Mouse (Mus musculus) hematopoietic stem cell, adult 5-6 weeks (primary cell): ENCODE data around the gene Lfng. TPM values are rescaled to one million over a fixed set of nuclear protein-coding genes. Genes with fewer than 3 reads are reported as not detected.

Experiments
- ATAC-seq, 2 experiments: fragments of 125-278 bp in 1 of 2; replicated peaks in 1 of 2; 2 replicates each; pipeline ENCODE4 v1.8.0; 2016 to 2017; ENCODE audit warnings: inconsistent platforms in 2 of 2, mild to moderate bottlenecking in 2 of 2, moderate number of reproducible peaks in 2 of 2, low read depth in 1 of 2, moderate TSS enrichment in 1 of 2; ENCODE audit not compliant: low FRiP score in 2 of 2, poor library complexity in 2 of 2, severe bottlenecking in 2 of 2, insufficient read depth in 1 of 2, low TSS enrichment in 1 of 2
- total RNA-seq: library from RNA; stranded (forward); fragments of 172-1452, 232-1000 nt; gene quantifications from 2 replicates; pipeline ENCODE4 v1.2.3, GENCODE M21; 2017

Gene Lfng
- total RNA-seq, 1 experiment from 2014 or later, result 67.3 TPM

DNA sequence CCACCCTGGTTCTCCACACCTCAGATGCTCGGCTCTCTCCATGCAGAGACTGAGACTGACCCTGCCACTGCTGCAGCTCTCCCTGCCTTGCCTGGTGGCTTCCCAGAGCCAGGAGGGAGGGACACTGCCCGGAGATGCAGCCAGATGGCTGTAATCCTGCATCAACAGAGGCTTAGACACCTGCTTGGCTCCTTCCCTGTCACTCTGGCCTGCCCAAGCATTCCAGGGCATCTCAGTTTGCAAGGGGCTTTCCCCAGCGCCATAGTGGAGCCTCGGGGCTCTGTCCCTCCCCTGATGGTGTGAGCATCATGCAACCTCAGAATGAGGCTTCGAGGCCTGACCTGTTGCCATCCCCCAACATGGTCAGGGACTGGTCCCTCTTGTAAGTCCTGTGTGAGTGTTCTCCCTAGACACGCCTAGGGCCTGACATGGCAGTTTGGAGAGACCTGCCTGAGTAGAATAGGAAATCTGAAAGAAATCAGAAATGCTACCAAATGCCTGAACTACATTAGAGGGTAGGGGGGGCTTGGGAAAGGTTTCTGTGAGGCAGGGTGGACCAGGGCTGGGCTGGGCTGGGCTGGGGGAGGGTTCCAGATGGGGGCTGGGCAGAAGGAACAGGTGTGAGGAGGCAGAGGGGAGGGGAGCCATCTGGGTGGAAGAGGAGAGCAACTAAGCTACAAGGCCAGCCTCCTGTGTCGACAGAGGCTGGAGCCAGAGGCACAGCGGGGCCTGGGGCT is 24.0 kb upstream of the Lfng start:
- no peak for ATAC-seq

DNA sequence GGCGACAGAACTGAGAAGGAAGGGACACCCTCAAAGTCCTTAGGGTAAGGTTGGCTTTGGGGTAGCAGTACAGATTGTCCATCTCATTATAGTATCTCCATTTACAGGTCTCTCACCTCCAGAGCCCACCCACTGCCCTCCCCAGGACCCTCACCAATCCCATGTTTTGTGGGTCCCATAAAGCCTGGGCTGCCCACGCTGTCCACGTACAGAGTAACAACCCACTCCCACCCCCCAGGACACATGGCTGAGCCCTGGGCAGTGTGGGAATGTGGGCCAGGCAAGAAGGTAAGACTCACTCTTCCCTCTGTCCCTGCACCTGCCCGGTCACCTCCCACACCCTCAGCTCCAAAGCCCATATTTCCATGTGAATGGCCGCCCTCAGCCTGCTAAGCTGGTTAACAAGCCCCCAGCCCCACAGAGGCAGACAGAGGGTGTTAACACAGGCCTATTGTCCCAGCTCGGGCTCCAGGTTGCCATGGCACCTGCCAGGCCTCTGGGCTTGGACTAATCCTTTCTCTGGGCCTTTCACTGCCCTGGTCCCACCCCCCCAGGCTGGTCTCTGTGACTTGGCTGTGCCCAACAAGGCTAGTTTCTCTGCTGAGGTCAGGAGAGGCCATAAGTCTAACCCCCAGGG is 23.3 kb upstream of the Lfng start:
- no peak for ATAC-seq

DNA sequence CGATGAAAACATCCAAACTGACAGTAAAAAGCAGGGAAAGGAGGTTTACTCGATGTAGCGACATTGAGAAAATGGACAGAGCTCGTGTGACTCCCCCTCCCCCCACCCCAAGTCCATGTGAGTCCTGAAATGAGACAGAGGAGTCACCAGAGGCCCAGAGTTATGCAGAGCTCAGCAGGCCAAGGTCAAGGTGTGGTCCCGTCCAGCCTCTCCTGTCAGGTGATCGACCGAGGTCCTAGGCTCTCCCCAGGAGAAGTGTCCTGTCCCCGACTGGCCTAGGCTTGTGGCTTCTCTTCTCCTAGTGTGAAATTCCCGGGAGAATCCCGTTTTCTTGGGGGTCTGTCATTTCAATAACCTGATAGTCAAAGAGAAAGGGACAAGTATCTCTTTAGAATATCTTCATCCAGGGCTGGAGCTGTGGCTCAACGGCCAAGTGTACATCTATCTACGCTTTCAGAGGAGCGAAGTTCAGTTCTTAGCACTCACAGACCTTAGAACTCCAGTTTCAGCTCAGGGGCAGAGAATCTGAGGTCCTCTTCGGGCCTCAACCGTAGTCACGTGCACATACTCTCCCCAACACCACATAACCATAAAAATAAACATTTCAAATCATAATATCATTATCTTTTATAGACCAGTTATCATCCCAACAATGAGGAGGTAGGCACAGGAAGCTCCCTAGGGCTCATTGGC is 17.9 kb upstream of the Lfng start:
- ATAC-seq, result no peak

DNA sequence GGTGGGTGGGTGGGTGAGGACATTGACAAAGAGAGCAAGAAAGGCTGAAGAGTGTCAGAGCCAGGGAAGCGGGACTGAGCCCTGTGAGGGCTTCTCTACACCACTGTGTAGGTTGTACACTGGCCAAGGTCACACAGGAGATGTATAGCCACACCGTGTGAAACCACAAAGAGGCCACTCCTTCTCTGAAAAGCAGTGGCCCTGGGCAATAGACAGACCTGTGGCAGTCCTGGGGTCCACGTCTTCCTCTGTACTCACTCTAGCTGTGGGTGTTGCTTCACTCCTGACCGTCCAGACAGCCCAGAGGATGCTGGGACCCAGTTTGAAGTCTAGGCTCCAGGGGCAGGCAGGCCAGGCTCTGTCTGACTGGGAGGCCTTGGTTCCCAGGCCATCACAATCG is 12.3 kb upstream of the Lfng start:
- ATAC-seq, result no peak

DNA sequence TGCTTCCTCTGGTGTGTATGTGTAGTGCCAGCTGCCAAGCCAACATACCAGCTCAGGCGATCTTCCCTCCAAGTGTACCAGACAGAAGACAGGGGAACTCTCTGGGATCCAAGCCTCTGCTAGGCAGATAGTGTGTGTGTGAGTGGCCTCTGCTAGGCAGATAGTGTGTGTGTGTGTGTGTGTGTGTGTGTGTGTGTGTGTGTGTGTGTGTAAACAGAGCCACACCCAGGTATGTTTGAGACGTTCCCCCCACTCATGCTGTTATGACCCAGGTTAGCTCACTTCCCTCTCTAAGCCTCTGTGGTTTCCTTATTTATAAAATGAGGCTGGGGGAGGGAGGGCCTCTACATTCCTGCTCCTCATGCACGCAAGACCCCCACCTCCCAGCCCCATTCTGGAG is 10.7 kb upstream of the Lfng start:
- peak; percentile 25 to 43; a peak in 3 of 4 replicates for ATAC-seq

DNA sequence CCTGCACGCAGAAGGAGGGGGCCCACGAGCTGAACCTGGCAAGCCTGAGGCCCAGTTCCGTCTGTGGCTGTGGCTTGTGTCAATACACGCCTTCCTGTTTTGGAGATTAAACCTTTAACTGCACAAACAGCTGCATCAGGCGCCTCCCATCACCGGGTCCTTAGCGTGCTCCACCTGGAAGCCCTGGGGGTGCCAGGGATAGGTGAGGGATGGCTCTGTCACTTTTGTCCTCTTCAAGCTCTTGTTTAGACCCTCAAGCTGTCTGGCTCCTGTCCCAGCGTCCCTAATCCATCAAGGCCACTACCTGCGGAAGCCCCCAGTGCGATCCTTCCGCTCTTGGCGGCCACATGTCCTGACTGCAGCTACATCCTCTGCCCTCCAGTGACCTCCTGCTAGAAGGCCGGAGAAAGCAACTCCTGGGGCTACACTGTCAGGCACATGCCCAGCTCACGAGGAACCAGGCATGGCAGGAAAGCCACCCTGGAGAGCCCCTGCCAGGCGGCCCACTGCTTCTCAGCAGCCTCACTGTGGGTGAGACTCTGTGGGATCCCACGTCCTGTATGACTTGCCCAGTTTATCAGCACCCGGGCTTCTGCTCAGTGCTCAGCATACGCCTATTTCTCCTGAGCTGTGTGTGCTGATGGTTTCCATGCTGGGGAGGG is 10.1 kb upstream of the Lfng start:
- ATAC-seq, result peak; percentile 77 to 82

DNA sequence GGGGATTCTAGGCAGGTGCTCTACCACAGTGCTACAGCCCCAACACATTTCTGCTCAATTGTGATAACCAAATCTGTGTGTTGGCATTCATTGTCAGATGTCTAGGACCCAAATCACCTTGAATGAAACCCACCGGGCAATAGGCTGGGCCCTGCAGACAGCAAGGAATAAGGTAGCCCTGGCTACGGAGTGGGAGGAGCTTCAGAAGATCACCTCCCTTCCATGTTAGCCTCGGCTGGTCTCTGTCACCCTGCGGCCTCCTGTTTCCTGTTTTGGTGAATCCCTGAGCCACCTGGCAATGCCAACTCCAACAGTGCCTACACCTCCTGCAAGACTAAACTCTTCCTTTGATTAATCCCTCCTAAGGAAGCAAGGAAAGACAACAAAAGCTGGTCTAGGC is 9.3 kb upstream of the Lfng start:
- no peak for ATAC-seq

DNA sequence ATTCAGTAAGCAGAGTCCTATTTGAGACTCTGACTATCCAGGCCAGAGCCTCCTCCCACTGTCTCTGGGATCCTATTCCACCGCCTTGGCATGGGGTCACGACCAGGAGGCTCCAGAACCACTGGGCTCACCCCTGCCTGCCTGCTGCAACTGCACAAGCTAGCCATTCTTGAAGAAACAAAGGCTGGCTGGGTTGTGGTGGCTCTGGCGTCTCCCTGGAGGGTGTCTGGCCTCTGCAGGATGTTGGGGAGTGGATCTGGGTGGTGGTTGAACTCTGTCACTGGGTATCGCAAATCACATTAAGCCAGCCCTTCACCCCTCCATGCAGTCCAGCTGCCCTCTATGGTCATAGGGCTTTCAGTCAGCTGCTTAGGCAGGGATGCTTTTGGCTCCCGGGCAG is 7.2 kb upstream of the Lfng start:
- ATAC-seq, result no peak

DNA sequence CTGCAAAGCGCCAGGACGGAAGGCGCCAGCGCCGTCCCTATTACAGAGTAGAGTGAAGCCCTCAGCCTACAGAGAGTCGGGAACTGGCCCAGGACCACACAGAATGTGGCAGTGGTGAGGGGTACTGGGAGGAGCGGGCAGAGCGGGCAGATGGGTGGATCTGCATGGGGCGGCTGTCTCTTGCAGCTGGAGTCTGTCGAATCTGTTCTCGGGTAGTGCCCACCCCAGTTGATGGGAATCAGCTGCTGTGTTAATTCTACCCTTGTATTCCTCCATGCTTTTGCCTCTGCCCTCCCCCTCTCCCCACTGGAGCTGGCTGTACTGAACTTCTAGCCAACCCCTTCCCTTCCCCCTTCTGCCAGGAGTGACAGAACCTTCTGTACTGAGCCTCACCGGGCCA is 5.4 kb upstream of the Lfng start:
- ATAC-seq, result no peak

DNA sequence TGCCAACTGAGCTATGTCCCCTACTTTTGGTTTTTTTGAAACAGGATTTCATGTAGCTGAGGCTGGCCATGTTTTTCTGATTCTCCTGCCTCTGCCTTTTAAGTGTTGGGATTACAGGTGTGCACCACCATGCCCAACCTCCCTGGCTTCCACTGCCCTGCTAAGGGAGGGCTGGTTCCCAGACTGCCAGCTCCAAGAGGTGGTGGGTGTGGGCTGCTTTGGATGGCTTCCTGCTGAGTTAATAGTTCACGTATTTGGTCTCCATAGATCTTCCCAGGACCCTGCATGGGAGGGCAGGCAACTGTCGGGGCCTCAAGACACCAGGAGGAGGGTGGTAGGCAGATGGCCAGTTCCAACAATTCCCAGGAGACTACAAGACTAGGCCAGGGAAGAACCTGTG is 4.6 kb upstream of the Lfng start:
- ATAC-seq, result no peak

DNA sequence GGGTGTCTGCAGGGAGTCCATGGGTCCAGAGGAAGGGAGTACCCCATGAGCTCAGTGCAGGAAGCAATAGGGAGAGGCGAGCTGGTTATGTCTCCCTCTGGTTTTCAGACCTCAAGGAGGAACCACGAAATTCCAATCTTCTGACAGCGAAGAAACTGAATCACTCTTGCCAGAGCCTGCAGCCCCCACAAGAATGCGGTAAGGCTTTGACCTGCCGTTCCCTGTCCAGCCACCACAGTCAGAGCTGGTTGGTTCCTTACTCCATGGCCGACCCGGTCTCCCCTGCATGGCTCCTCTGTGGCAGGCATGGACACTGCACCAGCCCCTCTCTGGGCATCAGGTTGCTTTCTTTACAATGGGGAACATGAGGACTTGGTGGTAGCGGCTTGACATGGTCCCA is 2.7 kb upstream of the Lfng start:
- no peak for ATAC-seq

DNA sequence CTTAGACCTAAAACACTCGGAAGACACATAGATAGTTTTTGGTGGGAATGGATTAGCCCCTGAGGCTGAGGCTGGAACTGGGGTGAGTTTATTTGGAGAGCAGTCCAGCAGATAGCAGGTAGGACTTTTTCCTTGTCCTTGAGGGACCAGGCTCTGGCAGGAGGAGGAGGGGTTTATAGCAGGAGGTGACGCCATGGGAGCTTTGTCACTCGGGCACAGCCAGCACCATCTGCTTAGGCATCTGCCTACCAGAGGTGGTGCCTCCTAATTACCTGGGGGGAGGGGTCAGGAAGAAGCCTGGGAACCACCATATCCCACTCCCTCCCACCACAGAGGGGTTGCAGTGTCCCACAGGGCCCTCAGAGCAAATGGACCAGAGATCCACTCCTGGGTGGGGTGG is 1.9 kb upstream of the Lfng start:
- no peak for ATAC-seq

DNA sequence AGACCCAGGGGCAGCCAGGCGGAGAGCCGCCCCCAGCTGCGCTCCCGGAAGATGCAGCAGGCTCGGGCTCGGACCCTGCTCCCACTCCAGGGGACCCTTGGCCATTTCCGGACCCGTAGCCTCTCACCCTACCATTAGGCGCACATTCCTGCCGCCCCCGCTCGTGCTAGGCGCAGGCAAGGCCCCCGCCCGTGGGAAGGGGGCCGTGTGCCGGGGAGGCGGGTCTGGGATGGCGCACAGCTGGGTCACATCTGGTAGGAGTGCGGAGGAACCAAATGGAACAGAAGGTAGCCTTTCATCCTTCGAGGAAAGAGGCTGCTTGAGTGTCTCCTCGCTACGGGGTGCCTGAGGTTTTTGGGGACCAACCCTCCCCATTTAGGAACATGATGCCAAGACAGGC is 734 bp upstream of the Lfng start:
- ATAC-seq, result no peak

DNA sequence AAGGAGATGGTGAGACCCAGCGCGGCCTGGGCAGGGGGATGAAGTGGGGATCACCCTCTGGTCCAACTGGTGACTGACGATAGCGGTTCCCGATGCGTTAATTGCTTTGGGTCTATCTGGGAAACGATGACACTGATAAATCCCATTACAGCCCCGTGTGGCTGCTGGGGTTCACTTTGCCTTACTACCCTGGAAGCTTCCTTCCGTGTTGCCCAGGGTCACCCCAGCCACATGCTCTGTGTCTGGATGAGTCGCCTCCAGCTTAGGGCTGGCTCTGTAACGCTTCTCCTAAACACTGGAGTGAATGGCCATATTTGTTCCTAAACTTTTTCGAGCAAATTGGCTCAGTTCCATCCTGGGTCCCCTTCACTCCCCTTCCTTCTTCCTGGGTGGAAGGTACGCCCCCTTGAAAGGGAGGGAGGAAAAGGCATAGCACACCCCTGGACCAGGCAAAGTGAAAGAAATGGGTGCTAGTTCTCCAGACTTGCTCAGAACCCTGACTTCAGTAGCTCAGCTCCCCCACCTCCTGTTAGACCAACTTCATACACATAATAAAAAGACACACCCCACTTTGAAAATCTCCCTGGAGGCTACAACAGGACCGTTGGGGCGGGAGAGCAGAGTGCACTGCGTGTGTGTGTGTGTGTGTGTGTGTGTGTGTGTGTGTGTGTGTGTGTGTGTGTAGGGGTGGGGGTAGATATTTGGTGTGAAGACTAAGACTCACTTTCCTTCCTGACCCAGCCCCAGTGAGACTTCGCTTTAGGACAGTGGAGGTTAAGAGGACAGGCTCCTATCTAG is 915 bp downstream of the Lfng start:
- ATAC-seq, result no peak

DNA sequence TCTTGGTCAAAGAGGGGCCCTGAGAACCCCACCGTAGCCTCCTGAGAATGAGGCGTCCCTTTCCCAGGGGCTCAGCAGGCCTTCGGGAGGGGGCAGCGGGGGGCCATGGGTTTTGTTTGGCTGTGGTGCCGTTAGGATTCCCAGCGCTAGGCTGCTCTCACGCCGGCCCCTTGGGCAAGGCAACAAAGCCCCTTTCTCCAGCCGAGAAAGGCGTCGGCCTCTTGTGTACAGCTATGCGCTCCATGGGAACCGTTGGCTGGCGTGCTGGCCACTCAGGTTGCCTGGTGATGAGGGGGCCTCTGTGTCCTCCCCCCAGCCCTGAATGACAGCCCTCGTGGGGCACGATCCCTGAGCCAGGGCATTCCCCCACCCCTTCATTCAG is 1.5 kb downstream of the Lfng start:
- ATAC-seq, result no peak

DNA sequence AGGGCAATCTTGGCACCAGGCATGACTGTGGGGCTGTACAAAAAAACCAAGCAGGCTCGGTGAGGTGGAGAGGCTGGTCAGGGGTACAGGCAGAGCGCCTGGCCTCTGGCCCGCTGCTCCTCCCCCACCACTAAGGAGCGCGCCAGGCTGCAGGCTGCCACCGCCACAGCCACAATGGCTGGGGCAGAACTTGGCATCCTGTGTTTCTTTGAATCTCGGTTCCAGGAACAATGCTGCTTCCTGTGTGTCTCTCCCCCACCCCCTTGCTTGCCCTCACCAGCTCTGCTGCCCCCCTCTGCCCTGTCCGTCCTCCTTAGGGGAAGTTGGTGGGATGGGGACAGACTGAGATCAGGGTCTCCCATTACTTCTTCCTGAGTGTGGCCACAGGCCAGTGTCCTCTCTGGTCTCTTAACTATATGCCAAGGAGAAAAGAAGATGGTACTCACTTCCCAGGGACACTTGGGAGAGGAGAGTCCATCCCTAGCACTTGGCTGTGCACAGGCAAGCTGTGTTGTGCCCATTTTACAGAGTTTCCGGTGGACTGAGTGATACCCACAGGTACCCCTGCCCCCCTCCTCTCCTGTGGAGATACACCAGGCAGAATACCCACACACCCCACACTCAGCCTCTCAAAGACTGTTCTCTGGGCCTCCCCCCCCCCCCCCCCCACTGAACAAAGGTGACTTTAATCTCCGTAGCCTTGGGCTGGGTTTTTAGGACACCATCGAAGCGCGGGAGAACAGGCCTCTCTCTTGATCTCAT is 2.6 kb downstream of the Lfng start:
- ATAC-seq, result peak; percentile 13 to 16; a peak in 2 of 4 replicates
